Mouse (Mus musculus): Measurements from ENCODE around the gene Prkab1. TPM values are rescaled to one million over a fixed set of nuclear protein-coding genes. Genes with fewer than 3 reads are reported as not detected.

The Prkab1 gene
- total and polyA plus RNA-seq, 3 experiments = 232 to 477 (median 344) TPM

GRCm38 (mm10) chr5:116030566-116031189 is 6.4 kb upstream of the Prkab1 start:
- DNase-seq (ENCODE audit: low spot score) (no peak), ATAC-seq (ENCODE audit: extremely low read depth, insufficient number of reproducible peaks, low FRiP score, poor library complexity, severe bottlenecking) (no peak)
- Histone ChIP-seq H3K4me1 (ENCODE audit: insufficient read depth, low read depth, low read length) (peaks cover 48% of the 10 kb centered on the region), H3K27me3 (ENCODE audit: insufficient read depth, low read length) (0 out of 2 replicates have a peak, but pooled peaks cover 4% of the 10 kb centered on the region), H3K4me3 (ENCODE audit: low read depth, low read length) (no peak overlapping the region), H3K36me3 (replicated peaks) (no peaks in the 10 kb centered on the region), H3K9me3 (replicated peaks) (no peaks in the 10 kb centered on the region)
- TF ChIP-seq GATA2 (IDR thresholded peaks at IDR 0.05; ENCODE audit: borderline replicate concordance, low read depth, low read length) = no peak
- no peak for TF ChIP-seq TAL1 (conservative IDR thresholded peaks at IDR 0.05; ENCODE audit: low read depth, low read length)
- TF ChIP-seq CTCF (IDR thresholded peaks at IDR 0.05; ENCODE audit: low read depth, low read length) = no peak
- TF ChIP-seq GATA1 (IDR thresholded peaks at IDR 0.05; ENCODE audit: borderline replicate concordance, low read length) = no peak
- TF ChIP-seq POLR2AphosphoS5 (IDR thresholded peaks at IDR 0.05; ENCODE audit: insufficient replicate concordance, low read depth, low read length) = no peak

GRCm38 (mm10) chr5:116029071-116029470 is 4.8 kb upstream of the Prkab1 start:
- H3K36me3 ChIP-seq (replicated peaks) = no peaks in the 10 kb centered on the region
- H3K4me1 ChIP-seq (ENCODE audit: insufficient read depth, low read depth, low read length) = peaks cover 56% of the 10 kb centered on the region
- H3K4me3 ChIP-seq (ENCODE audit: low read depth, low read length) = peak overlapping the region; percentile 38; the same call in 1 of the 2 replicates
- 0 out of 2 replicates have a peak, but pooled peaks cover 4% of the 10 kb centered on the region for H3K27me3 ChIP-seq (ENCODE audit: insufficient read depth, low read length)
- DNase-seq (ENCODE audit: low spot score) (peak; percentile 61), ATAC-seq (ENCODE audit: extremely low read depth, insufficient number of reproducible peaks, low FRiP score, poor library complexity, severe bottlenecking) (peak; percentile 62)
- TF ChIP-seq TAL1 (conservative IDR thresholded peaks at IDR 0.05; ENCODE audit: low read depth, low read length) (no peak), CTCF (IDR thresholded peaks at IDR 0.05; ENCODE audit: low read depth, low read length) (no peak), POLR2AphosphoS5 (IDR thresholded peaks at IDR 0.05; ENCODE audit: insufficient replicate concordance, low read depth, low read length) (no peak), GATA2 (IDR thresholded peaks at IDR 0.05; ENCODE audit: borderline replicate concordance, low read depth, low read length) (no peak)
- H3K9me3 ChIP-seq (replicated peaks) = no peaks in the 10 kb centered on the region

- Histone ChIP-seq H3K4me1 (ENCODE audit: insufficient read depth, low read depth, low read length) (peaks cover 60% of the 10 kb centered on the region), H3K36me3 (replicated peaks) (peaks cover 19% of the 10 kb centered on the region), H3K27me3 (ENCODE audit: insufficient read depth, low read length) (no peaks in the 10 kb centered on the region), H3K9me3 (replicated peaks) (no peaks in the 10 kb centered on the region), H3K4me3 (ENCODE audit: low read depth, low read length) (peak overlapping the region; percentile 58; the same call in 1 of the 2 replicates)
- ATAC-seq (ENCODE audit: extremely low read depth, insufficient number of reproducible peaks, low FRiP score, poor library complexity, severe bottlenecking) (peak; percentile 50), DNase-seq (ENCODE audit: low spot score) (peak; percentile 77)
- TF ChIP-seq CTCF (IDR thresholded peaks at IDR 0.05; ENCODE audit: low read depth, low read length) (no peak), TAL1 (conservative IDR thresholded peaks at IDR 0.05; ENCODE audit: low read depth, low read length) (peak; percentile 93), POLR2AphosphoS5 (IDR thresholded peaks at IDR 0.05; ENCODE audit: insufficient replicate concordance, low read depth, low read length) (no peak), GATA2 (IDR thresholded peaks at IDR 0.05; ENCODE audit: borderline replicate concordance, low read depth, low read length) (no peak), GATA1 (IDR thresholded peaks at IDR 0.05; ENCODE audit: borderline replicate concordance, low read length) (no peak)
Measured at GRCm38 (mm10) chr5:116026561-116026960, 2.3 kb upstream of the Prkab1 start.

- Histone ChIP-seq H3K4me3 (ENCODE audit: low read depth, low read length) (no peak overlapping the region; the same call in 1 of the 2 replicates), H3K36me3 (replicated peaks) (peaks cover 23% of the 10 kb centered on the region), H3K9me3 (replicated peaks) (no peaks in the 10 kb centered on the region), H3K4me1 (ENCODE audit: insufficient read depth, low read depth, low read length) (peaks cover 61% of the 10 kb centered on the region), H3K27me3 (ENCODE audit: insufficient read depth, low read length) (no peaks in the 10 kb centered on the region)
- DNase-seq (ENCODE audit: low spot score) (no peak), ATAC-seq (ENCODE audit: extremely low read depth, insufficient number of reproducible peaks, low FRiP score, poor library complexity, severe bottlenecking) (no peak)
- TF ChIP-seq GATA2 (IDR thresholded peaks at IDR 0.05; ENCODE audit: borderline replicate concordance, low read depth, low read length) (no peak), GATA1 (IDR thresholded peaks at IDR 0.05; ENCODE audit: borderline replicate concordance, low read length) (no peak), CTCF (IDR thresholded peaks at IDR 0.05; ENCODE audit: low read depth, low read length) (no peak), TAL1 (conservative IDR thresholded peaks at IDR 0.05; ENCODE audit: low read depth, low read length) (no peak), POLR2AphosphoS5 (IDR thresholded peaks at IDR 0.05; ENCODE audit: insufficient replicate concordance, low read depth, low read length) (no peak)
Measured at GRCm38 (mm10) chr5:116026107-116026506, 1.8 kb upstream of the Prkab1 start.

- ATAC-seq (ENCODE audit: extremely low read depth, insufficient number of reproducible peaks, low FRiP score, poor library complexity, severe bottlenecking) (no peak), DNase-seq (ENCODE audit: low spot score) (no peak)
- Histone ChIP-seq H3K36me3 (replicated peaks) (peaks cover 45% of the 10 kb centered on the region), H3K27me3 (ENCODE audit: insufficient read depth, low read length) (no peaks in the 10 kb centered on the region), H3K9me3 (replicated peaks) (no peaks in the 10 kb centered on the region), H3K4me1 (ENCODE audit: insufficient read depth, low read depth, low read length) (peaks cover 68% of the 10 kb centered on the region), H3K4me3 (ENCODE audit: low read depth, low read length) (peak overlapping the region; percentile 91)
- no peak for TF ChIP-seq GATA2 (IDR thresholded peaks at IDR 0.05; ENCODE audit: borderline replicate concordance, low read depth, low read length)
- no peak for TF ChIP-seq GATA1 (IDR thresholded peaks at IDR 0.05; ENCODE audit: borderline replicate concordance, low read length)
- no peak for TF ChIP-seq TAL1 (conservative IDR thresholded peaks at IDR 0.05; ENCODE audit: low read depth, low read length)
- no peak for TF ChIP-seq POLR2AphosphoS5 (IDR thresholded peaks at IDR 0.05; ENCODE audit: insufficient replicate concordance, low read depth, low read length)
- TF ChIP-seq CTCF (IDR thresholded peaks at IDR 0.05; ENCODE audit: low read depth, low read length) = no peak
Measured at GRCm38 (mm10) chr5:116023821-116024284, 455 bp downstream of the Prkab1 start.

GRCm38 (mm10) chr5:116023251-116023661 is 1.1 kb downstream of the Prkab1 start:
- TF ChIP-seq GATA2 (IDR thresholded peaks at IDR 0.05; ENCODE audit: borderline replicate concordance, low read depth, low read length) = no peak
- H3K36me3 ChIP-seq (replicated peaks) = peaks cover 51% of the 10 kb centered on the region
- DNase-seq (ENCODE audit: low spot score) (no peak), ATAC-seq (ENCODE audit: extremely low read depth, insufficient number of reproducible peaks, low FRiP score, poor library complexity, severe bottlenecking) (no peak)
- H3K27me3 ChIP-seq (ENCODE audit: insufficient read depth, low read length) = no peaks in the 10 kb centered on the region
- peaks cover 68% of the 10 kb centered on the region for H3K4me1 ChIP-seq (ENCODE audit: insufficient read depth, low read depth, low read length)
- H3K9me3 ChIP-seq (replicated peaks) = no peaks in the 10 kb centered on the region
- H3K4me3 ChIP-seq (ENCODE audit: low read depth, low read length) = peak overlapping the region; percentile 91
